Mouse (Mus musculus) small intestine, adult 2 months (tissue): ENCODE data around the gene Pacsin1. TPM values are rescaled to one million over a fixed set of nuclear protein-coding genes. Genes with fewer than 3 reads are reported as not detected.

ENCODE experiments used
- H3K27ac ChIP-seq: fragments of 200-500 bp; 2 replicates; pipeline ENCODE4 v1.5.1; 2012; ENCODE audit warnings: low read depth, low read length, control low read depth, inconsistent platforms; ENCODE audit not compliant: insufficient read depth
- H3K27me3 ChIP-seq: fragments of 200-500 bp; 2 replicates; pipeline ENCODE4 v1.6.1; 2012; ENCODE audit warnings: mild to moderate bottlenecking, moderate library complexity, low read length, inconsistent platforms; ENCODE audit not compliant: control insufficient read depth, insufficient read depth
- H3K36me3 ChIP-seq: fragments of 200-500 bp; 2 replicates; pipeline ENCODE4 v1.6.1; 2012; ENCODE audit warnings: mild to moderate bottlenecking, low read length, control low read depth, inconsistent platforms; ENCODE audit not compliant: control insufficient read depth, insufficient read depth
- H3K4me1 ChIP-seq: fragments of 200-500 bp; 2 replicates; pipeline ENCODE4 v1.6.1; 2012; ENCODE audit warnings: low read length, inconsistent platforms, mixed read lengths; ENCODE audit not compliant: control insufficient read depth, insufficient read depth, insufficient read length
- H3K4me3 ChIP-seq: fragments of 200-500 bp; 2 replicates; pipeline ENCODE4 v1.5.1; 2012; ENCODE audit warnings: low read depth, mild to moderate bottlenecking, control low read depth, inconsistent platforms, low read length, moderate library complexity
- CTCF ChIP-seq: fragments of 200-500 bp; IDR thresholded peaks from 2 replicates; pipeline ENCODE4 v1.5.1; 2012; ENCODE audit warnings: low read depth, mild to moderate bottlenecking, control low read depth, inconsistent platforms, low read length, moderate library complexity, mixed read lengths; ENCODE audit not compliant: insufficient replicate concordance, insufficient read length; ENCODE audit errors: extremely low read depth
- POLR2A ChIP-seq: fragments of 200-500 bp; IDR thresholded peaks from 2 replicates; pipeline ENCODE4 v1.6.1; 2012; ENCODE audit warnings: low read depth, mild to moderate bottlenecking, control low read depth, inconsistent platforms, low read length, moderate library complexity
- WGBS: fragments of 180-500 bp; shearing (Covaris S2); methylation state at CpG from one replicate; pipeline ENCODE4 v1.1.7; 2018; 5-methylcytosine and 5-hydroxymethylcytosine counted together
- polyA plus RNA-seq: library from polyadenylated mRNA; depleted of rRNA; stranded (reverse); fragments of >200 nt; gene quantifications from 2 replicates; pipeline ENCODE4 v1.2.3, GENCODE M21; 2012

Gene Pacsin1
- polyA plus RNA-seq, 1 experiment: 2.2 TPM

GRCm38 (mm10) chr17:27701856-27702255, 46.5 kb downstream of the Pacsin1 start:
- H3K27me3 ChIP-seq: 0 out of 2 replicates have a peak, but pooled peaks cover 2% of the 10 kb centered on the region
- TF ChIP-seq CTCF (no peak), POLR2A (no peak)
- WGBS: 89% methylated on average over 6 of the region's 6 CpGs

GRCm38 (mm10) chr17:27702518-27702917, 47.2 kb downstream of the Pacsin1 start:
- peak overlapping the region; percentile 41 for H3K4me3 ChIP-seq

More at GRCm38 (mm10) chr17:27701856-27702255, 46.5 kb downstream of the Pacsin1 start:
- no peaks in the 10 kb centered on the region for H3K36me3 ChIP-seq
- H3K4me1 ChIP-seq: peaks cover 3% of the 10 kb centered on the region
- H3K4me3 ChIP-seq: no peak overlapping the region
- no peak overlapping the region for H3K27ac ChIP-seq

GRCm38 (mm10) chr17:27703961-27704621, 48.8 kb downstream of the Pacsin1 start:
- Histone ChIP-seq H3K4me3 (no peak overlapping the region), H3K36me3 (no peaks in the 10 kb centered on the region), H3K4me1 (peaks cover 7% of the 10 kb centered on the region), H3K27me3 (0 out of 2 replicates have a peak, but pooled peaks cover 4% of the 10 kb centered on the region), H3K27ac (no peak overlapping the region)
- 68% methylated on average over 5 of the region's 5 CpGs for WGBS
- TF ChIP-seq POLR2A: no peak
- no peak for TF ChIP-seq CTCF

More at GRCm38 (mm10) chr17:27702518-27702917, 47.2 kb downstream of the Pacsin1 start:
- Histone ChIP-seq H3K27me3 (0 out of 2 replicates have a peak, but pooled peaks cover 4% of the 10 kb centered on the region), H3K27ac (no peak overlapping the region), H3K4me1 (peaks cover 3% of the 10 kb centered on the region), H3K36me3 (no peaks in the 10 kb centered on the region)
- WGBS: 1% methylated on average over 34 of the region's 34 CpGs
- TF ChIP-seq CTCF (peak; percentile 84), POLR2A (no peak)

GRCm38 (mm10) chr17:27705661-27706060, 50.4 kb downstream of the Pacsin1 start:
- 43% methylated on average over 10 of the region's 10 CpGs for WGBS
- Histone ChIP-seq H3K4me3 (no peak overlapping the region), H3K4me1 (peaks cover 7% of the 10 kb centered on the region), H3K27me3 (0 out of 2 replicates have a peak, but pooled peaks cover 4% of the 10 kb centered on the region), H3K36me3 (no peaks in the 10 kb centered on the region), H3K27ac (no peak overlapping the region)
- TF ChIP-seq CTCF: no peak
- TF ChIP-seq POLR2A: no peak

- Histone ChIP-seq H3K4me3 (peak overlapping the region; percentile 21), H3K27me3 (0 out of 2 replicates have a peak, but pooled peaks cover 4% of the 10 kb centered on the region), H3K36me3 (no peaks in the 10 kb centered on the region), H3K4me1 (peaks cover 4% of the 10 kb centered on the region), H3K27ac (no peak overlapping the region)
- 9% methylated on average over 25 of the region's 25 CpGs for WGBS
- TF ChIP-seq POLR2A (no peak), CTCF (no peak)
Observed at GRCm38 (mm10) chr17:27707954-27708661, 52.8 kb downstream of the Pacsin1 start.

GRCm38 (mm10) chr17:27709650-27710049, 54.3 kb downstream of the Pacsin1 start:
- TF ChIP-seq CTCF (no peak), POLR2A (no peak)
- Histone ChIP-seq H3K4me3 (no peak overlapping the region), H3K27me3 (0 out of 2 replicates have a peak, but pooled peaks cover 4% of the 10 kb centered on the region), H3K27ac (no peak overlapping the region), H3K36me3 (no peaks in the 10 kb centered on the region), H3K4me1 (peaks cover 4% of the 10 kb centered on the region)
- WGBS: 81% methylated on average over 5 of the region's 5 CpGs

- H3K36me3 ChIP-seq: no peaks in the 10 kb centered on the region
- no peaks in the 10 kb centered on the region for H3K27me3 ChIP-seq
- H3K4me1 ChIP-seq: peaks cover 14% of the 10 kb centered on the region
- no peak overlapping the region for H3K4me3 ChIP-seq
- TF ChIP-seq CTCF: no peak
- no peak for TF ChIP-seq POLR2A
- H3K27ac ChIP-seq: no peak overlapping the region
- WGBS: 71% methylated on average over 1 of the region's 1 CpGs
Observed at GRCm38 (mm10) chr17:27712832-27713231, 57.5 kb downstream of the Pacsin1 start.
